Mouse (Mus musculus) spleen, adult 12 weeks (tissue): ENCODE results near the gene U2af1l4.

Experiments used
- DNase-seq: peaks from one replicate; pipeline ENCODE4 v3.0.0; 2022; ENCODE audit warnings: low spot score

The U2af1l4 gene

DNA sequence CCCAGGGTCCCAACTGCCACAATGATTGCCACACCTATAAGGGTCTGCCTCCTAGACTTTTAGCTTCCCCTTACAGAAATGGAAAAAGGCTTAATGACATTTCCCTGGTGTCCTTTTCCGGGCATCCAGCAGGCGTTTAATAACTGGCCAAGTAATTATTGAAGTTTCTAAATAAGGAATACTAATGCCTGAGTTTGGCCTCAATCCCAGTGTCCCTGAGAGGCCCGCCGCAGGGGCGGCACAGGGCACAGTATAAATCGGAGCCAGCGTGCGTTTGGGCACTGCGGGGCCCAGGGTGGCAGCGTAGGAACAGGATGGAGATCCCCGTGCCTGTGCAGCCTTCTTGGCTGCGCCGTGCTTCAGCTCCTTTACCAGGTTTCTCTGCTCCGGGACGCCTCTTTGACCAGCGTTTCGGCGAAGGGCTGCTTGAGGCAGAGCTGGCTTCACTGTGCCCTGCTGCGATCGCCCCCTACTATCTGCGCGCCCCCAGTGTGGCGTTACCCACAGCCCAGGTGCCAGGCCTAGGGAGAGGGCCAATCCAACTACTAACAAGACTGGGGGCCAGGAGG lies 10.0 kb upstream of the U2af1l4 start:
- DNase-seq: peak; percentile 39

DNA sequence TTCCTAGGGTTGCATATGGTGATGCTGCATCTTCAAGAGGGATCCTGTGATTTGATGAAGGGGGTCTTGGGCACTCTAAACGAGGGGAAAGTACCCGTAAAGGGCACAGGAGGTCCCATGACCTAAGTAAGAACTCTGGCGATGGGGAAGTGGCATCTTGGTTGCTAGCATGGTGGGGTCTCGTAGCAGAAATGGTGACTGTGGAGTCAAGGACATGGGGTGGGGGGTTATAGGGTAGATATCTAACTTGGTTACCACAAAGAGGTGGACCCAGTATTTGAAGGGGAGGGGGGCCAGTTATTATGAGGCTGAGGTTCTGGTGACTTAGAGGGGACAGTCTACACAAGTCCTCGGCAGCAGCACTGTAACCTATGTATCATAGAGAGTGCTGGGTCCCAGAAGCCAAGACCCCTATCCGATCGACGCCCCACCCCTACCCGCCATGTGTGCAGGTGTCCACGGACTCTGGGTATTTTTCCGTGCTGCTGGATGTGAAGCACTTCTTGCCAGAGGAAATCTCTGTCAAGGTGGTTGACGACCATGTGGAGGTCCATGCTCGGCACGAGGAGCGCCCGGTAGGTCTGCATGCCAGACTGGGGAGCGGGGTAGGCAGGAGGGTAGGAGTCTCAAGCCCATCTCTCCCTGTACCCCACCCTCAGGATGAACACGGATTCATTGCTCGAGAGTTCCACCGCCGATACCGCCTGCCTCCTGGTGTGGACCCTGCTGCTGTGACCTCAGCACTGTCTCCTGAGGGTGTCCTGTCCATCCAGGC lies 9.1 kb upstream of the U2af1l4 start:
- DNase-seq: no peak

DNA sequence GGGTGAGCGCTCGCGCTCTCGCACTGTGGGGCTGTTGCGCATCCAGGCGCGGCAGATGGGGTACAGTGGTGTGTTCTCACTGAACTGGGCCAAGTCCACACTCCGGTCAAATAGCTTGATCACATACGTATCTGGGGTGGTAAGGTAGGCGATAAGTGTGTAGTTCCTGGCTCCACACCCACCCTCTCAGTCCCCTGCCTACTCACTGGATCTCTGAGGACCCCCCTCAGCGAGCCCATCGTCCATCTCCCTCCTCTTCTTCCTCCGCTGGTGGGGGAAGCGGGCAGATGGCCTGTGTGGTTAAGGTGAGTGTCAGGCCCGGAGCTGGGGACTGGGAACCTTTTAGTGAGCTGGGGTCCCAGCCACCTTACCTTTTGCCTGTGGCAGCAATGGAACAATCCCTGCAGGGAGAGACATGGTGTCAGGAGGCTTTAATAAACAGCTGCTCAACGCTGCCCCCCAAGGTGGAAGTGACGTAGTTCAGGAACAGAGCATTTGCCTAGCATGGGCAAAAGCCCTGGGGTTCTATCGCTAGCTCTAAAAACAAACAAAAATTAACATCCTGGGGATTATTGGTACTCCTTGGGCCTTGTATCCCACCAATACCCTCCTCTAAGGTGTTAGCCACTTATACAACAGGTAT lies 6.1 kb upstream of the U2af1l4 start:
- no peak for DNase-seq

DNA sequence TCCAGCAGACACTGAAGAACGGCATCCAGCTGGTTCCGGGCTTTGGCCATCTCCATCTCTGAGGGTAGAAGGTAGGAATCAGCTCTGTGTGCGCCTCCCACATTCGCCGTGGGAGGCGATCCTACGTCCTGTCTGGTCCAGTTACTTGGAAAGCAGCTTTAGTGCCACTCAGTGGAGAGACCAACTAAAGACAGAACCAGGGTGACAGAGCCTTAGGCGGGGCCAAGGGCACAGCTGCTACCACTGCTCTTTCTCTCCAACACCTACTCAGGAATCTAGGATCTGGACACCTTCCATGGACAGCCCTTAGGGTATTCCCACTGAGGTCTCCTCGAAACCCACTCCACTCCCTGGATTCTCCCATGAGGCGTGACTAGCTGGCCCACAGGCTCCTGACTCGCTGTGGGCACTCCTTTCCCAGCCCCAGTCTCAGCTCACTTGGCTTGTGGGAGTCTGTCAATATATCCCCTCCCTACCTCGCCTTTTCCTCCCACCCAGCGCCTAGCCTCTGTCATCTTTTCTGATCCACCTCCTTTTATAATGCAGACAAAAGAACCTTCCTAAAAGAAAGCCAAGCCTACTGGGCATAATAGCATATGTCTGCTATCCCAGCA lies 5.1 kb upstream of the U2af1l4 start:
- DNase-seq: no peak

DNA sequence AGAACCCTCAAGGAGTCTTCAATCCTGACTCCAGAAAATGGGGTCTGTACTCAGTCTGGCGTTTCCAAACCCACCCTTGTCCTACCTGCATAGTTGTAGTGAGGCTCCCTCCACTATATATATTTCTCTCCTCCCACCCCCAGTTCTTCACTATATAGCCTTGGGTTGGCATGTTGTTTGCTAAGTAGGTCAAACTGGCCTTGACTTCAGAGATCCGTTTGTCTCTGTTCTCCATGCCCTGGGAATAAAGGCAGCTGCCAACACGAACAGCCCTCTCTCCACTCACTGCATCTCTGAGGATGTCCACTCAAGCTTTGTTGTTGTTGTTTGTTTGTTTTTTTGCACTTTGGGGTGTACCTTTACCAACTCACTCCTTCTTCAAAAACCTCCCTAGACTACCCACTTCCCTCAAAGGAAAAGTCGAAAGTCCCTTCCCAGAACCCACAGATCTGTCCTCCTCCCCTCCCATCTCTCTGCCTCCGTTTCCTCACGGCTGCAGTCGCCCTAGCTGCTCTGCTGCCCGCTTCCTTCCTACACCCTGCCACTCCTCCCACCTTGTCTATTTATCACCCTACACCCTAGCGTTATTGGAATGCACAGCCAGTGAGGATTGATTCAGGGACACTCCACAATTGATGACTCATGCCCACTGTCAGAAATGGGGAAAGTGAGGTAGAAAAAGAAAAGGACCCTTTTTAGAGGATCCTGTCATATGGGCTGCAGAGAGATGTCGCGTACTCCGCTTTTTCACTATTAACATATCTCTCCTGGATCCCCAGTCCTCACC lies 4.3 kb upstream of the U2af1l4 start:
- DNase-seq: peak; percentile 22

DNA sequence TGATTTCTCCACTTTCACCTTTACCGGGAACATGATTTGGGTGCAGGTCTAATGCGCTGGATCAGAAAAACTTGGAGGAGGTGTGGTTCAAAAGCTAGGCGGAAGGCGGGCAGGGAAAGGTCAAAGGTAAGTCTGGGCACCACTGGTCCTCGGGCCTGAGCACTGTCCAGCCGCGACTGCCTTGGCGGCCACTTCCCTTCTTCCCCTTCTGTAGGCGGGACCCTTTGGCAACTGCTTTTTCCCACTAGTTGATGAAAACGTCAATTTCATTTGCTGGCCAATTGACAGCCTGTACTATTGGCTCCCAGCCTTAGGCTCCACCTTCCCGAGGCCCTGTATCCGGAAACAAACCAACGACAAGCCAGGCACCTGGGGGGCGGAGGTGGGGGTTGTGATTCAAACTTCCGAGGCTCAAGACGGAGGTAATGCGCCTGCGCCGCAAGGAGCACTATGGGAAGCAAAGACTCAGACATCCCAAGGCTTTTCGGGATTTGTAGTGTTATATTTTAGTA lies 3.6 kb upstream of the U2af1l4 start, which contains the start of gene Lin37:
Gene Lin37 (minus strand): TSS at position 396 of the 512 bp plus-strand sequence.
- DNase-seq: peak; percentile 83

DNA sequence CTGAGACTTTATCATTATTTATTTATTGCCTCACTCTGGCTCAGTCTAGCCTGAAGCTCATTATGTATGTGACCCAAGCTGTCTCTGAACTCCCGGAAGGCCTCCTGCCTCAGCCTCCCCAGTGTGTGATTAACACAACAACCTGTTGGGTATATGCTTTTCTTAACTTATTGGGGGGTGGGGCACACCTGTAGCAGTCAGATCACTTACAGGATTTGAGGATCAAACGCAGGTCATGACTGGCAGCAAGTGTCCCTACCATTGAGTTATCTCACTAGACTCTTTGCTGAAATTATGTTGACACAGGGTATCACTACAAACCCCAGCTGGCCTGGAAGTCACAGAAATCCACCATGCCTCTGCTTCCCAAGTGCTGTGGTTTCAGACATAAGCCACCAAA lies 2.8 kb upstream of the U2af1l4 start:
- DNase-seq: no peak

DNA sequence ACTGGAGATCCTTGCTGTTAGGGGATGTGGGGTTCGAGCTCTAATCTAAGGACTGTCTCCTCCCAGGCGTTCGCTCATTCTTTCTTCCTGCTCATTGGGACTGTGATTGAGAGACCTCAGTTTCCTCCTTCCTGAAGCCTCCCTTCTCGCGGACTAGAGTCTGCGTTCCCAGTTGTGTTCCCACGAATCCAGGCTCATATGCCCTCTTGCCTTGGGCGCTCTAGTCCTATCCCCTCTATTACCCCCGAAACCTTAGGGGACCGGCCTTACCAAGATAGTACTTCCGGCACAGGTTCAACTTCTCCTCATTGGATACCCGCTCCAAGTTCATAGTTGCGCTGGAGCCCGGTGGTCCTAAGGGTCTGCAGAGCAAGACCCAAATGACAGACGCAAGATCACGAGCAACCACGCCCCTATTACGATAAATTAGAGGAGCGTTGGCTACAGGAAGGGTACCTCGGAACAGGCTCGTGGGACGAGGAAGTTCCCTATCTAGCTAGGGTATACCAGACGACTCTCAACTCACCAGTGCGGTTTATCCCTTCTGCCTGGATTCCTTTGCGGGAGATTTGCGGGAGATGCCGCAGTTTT lies 480 bp upstream of the U2af1l4 start:
- DNase-seq: no peak

DNA sequence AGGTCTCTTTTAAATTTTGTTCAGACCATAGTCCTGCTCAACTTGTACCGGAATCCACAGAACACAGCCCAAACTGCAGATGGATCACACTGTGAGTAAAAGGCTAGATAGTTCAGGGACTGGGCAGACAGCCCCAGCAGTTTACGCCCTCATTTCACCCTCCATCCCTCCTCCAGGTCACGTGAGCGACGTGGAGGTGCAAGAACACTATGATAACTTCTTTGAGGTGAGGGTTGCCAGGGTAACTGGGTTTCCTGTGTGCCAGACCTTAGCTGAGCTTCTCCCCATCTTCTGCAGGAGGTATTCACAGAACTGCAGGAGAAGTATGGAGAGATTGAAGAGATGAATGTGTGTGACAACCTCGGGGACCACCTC lies 792 bp downstream of the U2af1l4 start:
- peak; percentile 39 for DNase-seq

DNA sequence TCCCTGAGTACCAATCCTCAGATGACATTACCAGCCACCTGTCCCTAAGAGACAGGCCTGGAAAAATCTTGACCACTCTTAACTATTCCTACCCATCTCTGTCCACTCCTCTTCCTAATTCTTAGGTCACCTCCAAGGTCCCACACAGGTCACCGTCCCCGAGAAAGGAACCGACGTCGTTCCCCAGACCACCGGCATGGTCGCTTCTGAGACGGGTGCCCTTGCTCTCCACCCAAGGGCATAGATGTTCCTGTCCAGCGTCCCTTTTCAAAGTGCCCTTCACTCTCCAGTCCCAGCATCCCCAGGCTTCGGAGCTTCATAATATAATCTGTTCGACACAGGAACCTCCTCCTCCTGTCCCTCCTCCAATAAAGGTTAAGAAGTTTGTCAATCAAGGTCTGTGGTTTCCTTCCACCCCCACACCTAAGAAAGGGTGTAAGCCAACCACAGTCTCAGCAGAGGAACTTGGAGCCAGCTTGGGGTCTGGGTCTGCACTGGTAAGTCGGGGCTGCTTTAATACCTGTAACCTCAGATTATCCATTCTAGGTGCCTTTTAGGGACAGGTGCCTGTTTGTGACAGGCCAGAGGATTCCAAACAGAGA lies 2.0 kb downstream of the U2af1l4 start, which contains the start of gene Igflr1:
Gene Igflr1 (plus strand): TSS at position 458 of the 602 bp plus-strand sequence.
- DNase-seq: no peak

DNA sequence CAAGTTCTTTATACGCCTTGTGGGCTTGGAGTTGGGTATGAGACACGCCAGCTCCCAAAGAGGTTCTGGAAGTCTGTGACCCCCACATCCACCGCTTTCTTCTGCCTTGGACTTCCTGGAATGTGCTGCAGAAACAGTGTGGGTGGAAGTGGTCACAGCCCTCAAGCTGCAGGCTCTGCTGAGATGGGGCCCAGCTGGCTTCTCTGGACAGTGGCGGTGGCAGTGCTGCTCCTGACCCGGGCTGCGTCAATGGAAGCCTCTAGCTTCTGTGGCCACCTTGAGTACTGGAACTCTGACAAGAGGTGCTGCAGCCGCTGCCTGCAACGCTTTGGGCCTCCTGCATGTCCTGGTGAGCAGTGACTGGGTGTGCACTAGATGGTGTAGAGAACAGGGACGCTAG lies 2.9 kb downstream of the U2af1l4 start:
- no peak for DNase-seq

DNA sequence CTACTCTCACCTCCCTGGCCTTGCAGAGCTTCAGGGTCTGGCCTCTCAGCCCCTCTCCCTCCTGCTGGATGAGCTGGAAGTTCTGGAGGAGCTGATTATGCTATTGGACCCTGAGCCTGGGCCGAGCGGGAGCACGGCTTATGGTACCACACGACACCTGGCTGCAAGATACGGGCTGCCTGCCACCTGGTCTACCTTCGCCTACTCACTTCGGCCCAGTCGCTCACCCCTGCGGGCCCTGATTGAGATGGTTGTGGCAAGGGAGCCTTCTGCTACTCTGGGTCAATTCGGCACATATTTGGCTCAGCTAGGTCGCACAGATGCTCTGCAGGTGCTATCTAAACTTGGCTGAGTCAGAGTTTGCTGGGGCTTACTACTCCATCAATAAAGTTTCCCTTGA lies 4.5 kb downstream of the U2af1l4 start:
- no peak for DNase-seq

DNA sequence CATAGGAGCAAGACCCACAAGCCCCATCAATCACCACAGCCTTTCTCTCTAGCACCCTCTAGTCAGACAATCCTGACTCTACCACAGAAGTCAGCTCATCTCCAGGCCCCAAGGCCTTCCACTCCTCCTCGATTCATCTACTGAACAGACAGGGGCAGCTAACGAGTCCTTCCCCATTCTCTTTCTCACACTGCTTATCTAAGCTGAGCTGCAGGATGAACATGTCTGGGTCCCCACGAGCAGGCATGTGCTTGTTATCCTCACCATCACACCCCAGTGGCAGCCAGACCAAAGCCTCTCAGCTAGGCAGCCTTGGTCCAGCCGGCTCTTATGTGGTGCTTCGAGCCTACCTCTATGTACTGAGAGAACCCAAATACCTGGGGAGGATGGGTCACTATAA lies 9.3 kb downstream of the U2af1l4 start:
- DNase-seq: no peak

DNA sequence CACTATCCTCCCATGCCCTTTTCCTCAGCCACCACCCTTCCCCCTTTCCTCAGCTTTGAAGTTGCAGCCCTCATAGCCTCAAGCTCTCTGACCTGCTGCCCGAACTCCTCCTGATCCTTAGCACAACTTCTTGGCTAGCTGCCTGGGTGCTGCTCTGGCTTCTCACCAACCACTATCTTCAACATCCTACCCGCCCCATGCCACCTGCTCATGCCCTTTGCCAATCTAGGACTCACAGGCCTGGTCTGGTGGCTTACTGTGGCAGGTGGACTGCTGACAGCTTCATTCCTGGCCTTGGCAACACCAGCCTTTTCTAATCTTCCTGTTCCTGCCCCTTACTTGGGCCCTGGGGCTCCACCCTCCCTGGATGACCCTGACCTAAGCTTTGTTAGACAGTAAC lies 9.9 kb downstream of the U2af1l4 start:
- peak; percentile 58 for DNase-seq

DNA sequence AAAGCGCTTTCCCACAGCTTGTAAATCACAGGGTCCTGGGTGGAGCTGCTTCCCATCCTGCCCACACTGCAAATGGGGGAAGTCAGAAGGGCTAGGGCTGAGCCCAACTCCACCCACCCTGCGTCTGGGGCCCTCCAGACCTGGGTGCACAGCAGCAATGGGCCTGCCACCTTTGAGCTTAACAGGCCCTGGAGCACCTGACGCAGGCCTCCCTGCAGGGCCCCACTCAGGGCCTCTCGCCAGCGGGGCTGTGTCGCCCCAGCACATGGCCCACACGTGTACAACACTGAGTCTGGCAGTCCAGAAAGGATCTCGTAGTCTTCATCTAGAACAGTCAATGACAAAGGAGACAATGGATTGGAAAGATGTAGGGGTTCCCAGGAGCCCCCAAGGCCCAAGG lies 16.8 kb downstream of the U2af1l4 start:
- no peak for DNase-seq

DNA sequence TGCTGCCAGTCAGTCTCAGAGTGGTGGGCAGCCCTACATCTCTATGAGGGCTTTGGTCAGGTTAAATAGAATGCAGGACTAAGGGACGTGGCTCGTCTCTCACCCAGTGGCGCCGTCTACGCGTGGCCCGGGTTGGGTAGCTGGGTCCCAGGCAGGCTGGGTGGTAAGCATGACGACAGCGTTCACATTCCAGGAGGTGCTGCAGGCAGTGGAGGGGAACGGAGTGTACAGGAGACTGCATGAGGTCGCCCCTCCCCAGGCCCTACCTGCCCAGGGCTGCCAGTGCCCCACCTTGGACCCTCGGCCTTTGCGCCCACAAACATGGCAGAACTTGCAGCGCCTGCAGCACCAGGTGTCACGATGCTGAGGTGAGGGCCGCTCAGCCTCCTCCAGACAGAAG lies 18.4 kb downstream of the U2af1l4 start:
- DNase-seq: no peak

DNA sequence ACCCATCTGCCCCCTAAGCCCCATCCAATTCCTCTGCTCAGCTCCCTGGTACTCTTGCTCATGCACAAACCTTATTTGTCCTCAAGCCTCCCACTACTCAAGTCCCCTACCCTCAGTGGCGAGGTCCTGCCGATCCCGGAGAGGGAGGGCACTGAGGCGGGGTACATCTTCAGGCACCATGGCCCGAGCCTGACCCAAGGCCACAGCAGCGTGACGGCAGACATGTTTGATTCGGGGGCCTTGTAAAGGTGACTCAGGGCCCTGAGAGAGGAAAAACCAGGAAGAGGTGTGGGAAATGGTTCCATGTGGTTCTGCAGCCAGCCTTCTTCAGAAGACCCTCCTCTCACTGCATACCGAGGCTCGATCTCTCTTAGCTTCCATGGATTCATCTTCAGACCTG lies 21.2 kb downstream of the U2af1l4 start:
- DNase-seq: no peak

DNA sequence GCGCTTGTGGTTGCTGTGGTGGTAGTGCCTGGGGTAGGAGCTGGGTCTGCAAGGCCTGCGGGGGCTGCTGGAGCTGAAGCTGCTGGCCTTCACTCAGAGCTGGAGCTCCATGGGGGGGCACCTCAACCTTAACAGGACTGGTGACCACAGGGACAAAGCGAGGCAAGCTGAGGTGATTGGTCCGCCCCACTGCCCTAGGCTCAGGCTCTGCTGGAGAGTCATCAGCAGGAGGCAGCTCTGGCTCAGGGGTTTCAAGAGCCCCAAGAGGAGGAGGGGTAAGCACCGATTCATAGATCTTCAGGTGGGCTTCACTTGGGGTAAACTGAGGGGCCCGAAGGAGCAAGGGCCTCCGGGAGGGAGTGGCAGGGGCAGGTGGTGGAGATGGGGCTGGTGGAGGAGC lies 22.1 kb downstream of the U2af1l4 start:
- no peak for DNase-seq

DNA sequence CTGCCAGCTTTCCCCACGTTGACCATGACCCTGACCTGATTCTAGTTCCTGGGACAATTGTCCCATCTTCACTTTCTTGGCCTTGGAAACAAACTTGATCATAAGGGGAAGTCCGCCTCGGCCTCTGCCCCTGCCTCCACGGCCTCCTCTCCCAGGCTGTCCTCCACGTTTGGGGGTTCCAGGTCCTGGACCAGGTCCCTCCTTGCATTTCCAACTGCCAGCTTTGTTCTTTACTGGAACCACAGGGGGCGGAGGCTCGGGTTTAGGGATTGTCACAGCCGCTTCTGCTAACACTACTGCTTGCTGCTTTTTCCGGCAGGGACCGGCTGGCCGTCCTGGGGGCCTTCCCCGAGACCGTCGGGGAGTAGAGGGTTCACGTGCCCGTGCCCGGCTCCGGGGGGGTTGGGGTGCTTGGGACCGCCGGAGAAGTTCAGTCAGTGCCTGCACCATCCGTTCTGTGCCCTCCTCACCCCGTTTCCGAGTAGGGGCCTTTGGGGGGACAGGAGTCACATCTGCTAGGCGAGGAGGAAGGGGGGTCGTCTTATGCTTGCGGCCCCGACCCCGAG lies 23.4 kb downstream of the U2af1l4 start:
- DNase-seq: no peak

DNA sequence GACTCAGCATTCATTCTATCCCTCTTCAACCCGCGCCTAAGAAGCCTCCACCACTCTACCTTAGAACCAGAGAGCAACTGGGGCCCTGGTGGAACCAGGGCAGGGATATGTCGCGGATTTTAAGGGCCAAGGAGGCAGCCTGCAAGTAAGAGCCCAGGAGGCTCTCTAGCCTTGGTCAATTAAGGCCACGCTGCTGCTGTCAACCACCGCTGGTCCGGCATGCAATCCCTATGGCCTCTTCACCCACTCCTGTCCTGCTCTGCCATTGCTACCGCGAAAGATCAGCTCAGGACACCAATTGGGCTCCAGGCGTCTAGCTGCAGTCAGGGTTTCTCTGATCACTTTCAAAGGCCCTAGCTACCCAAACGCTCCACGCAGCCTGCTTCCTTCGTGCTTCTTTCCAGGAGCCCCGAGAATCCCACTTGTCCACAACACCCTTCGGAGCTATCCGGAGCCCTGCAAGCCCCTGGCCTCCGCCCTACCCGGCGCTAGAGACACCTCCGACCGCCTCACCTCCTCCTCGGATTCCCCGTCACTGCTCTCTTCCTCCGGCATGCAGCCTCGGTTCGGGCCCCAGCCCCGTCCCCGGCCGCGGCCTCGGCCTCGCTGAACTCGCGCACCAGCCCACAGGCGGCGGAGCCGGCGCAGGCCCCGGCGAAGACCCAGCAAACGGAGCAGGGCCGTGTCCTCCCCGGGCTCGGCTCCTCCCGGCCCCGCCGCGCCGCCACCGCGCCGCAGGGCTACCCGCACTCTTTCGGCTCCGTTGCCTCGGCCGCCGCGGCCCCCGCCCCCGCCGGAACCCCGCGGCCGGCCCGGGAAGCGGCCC lies 25.0 kb downstream of the U2af1l4 start:
- DNase-seq: peak; percentile 66
